Mouse (Mus musculus): ENCODE results near the gene Gm49027. TPM values are rescaled to one million over a fixed set of nuclear protein-coding genes. Genes with fewer than 3 reads are reported as not detected.

The Gm49027 gene
- polyA plus RNA-seq, 1 experiment from 2014 or later, result 0.61 TPM

GRCm38 (mm10) chr5:123464638-123465037 is 60.6 kb downstream of the Gm49027 start:
- Histone ChIP-seq H3K4me1 (ENCODE audit: insufficient read depth, low read length) (no peaks in the 10 kb centered on the region), H3K4me2 (replicated peaks; ENCODE audit: low read depth, low read length) (no peak overlapping the region), H3K27ac (ENCODE audit: low read length) (no peak overlapping the region), H3K4me3 (ENCODE audit: low read length) (no peak overlapping the region), H3K9ac (replicated peaks; ENCODE audit: low read length) (no peak overlapping the region), H3K36me3 (ENCODE audit: insufficient read depth, low read length) (no peaks in the 10 kb centered on the region), H3K9me3 (ENCODE audit: low read length) (no peaks in the 10 kb centered on the region), H3K27me3 (ENCODE audit: insufficient read depth, low read length) (no peaks in the 10 kb centered on the region)
- WGBS, result 97% methylated on average over 1 of the region's 1 CpGs
- no peak for ATAC-seq (ENCODE audit: low FRiP score, low TSS enrichment)

Small RNA genes within 50 kb of the gene (microRNA-seq; reads per million reads assigned to microRNA genes)
- gene Mir7647, result 1.9 reads per million, percentile 7 among the genes with 10 or more reads in this experiment

Other genes with a start within 250 kb of the Gm49027 start
- gene Bcl7a, start 181.7 kb downstream of the Gm49027 start, polyA plus RNA-seq (2015; fragmentation: Nextera tagmentation; extraction: Ambion mirVana), result 40.0 and 47.9 TPM in 2 replicates
- 17.4 and 21.1 TPM in 2 replicates for gene Mlxip, start 130.7 kb downstream of the Gm49027 start, polyA plus RNA-seq (2015; fragmentation: Nextera tagmentation; extraction: Ambion mirVana)
- not detected in 2 replicates for gene Lrrc43, start 36.2 kb downstream of the Gm49027 start, polyA plus RNA-seq (2015; fragmentation: Nextera tagmentation; extraction: Ambion mirVana)
- not detected in 2 replicates for gene Il31, start 36.0 kb downstream of the Gm49027 start, polyA plus RNA-seq (2015; fragmentation: Nextera tagmentation; extraction: Ambion mirVana)
- 0.21 and 0.89 TPM in 2 replicates for gene B3gnt4, start 15.0 kb downstream of the Gm49027 start, polyA plus RNA-seq (2015; fragmentation: Nextera tagmentation; extraction: Ambion mirVana)
- 122 and 125 TPM in 2 replicates for gene Diablo, start 1.3 kb downstream of the Gm49027 start, polyA plus RNA-seq (2015; fragmentation: Nextera tagmentation; extraction: Ambion mirVana)
- gene Vps33a, start 47.5 kb upstream of the Gm49027 start, polyA plus RNA-seq (2015; fragmentation: Nextera tagmentation; extraction: Ambion mirVana), result 30.2 and 33.1 TPM in 2 replicates
- 30.1 and 30.5 TPM in 2 replicates for gene Clip1, start 159.1 kb upstream of the Gm49027 start, polyA plus RNA-seq (2015; fragmentation: Nextera tagmentation; extraction: Ambion mirVana)
- gene Zcchc8, start 195.6 kb upstream of the Gm49027 start, polyA plus RNA-seq (2015; fragmentation: Nextera tagmentation; extraction: Ambion mirVana), result 69.3 and 78.6 TPM in 2 replicates
- gene Rsrc2, start 223.9 kb upstream of the Gm49027 start, polyA plus RNA-seq (2015; fragmentation: Nextera tagmentation; extraction: Ambion mirVana), result 105 and 123 TPM in 2 replicates
- 26.4 and 34.9 TPM in 2 replicates for gene Kntc1, start 224.2 kb upstream of the Gm49027 start, polyA plus RNA-seq (2015; fragmentation: Nextera tagmentation; extraction: Ambion mirVana)